ENCODE assay signal across 8 mouse cellular contexts in genomic region chr1:130299641-130300040, GRCm38 (mm10).
DNase-seq lines count a peak whose midpoint lies in the region; ATAC-seq and TF ChIP-seq lines count a peak whose summit lies in the region.
"Had no signal": no experiment of that assay in that cellular context is flagged by ENCODE, and none has a peak within 500 bp of the region (broad histone marks: within the 10 kb centered on the region; RNA-seq: fewer than 3 reads in every experiment).

No protein-coding gene starts in this region.

- peak overlapping the region; percentile 37 for H3K4me2 ChIP-seq in hindbrain, embryonic 13.5 days

- no peak for TF ChIP-seq CTCF in G1E (IDR thresholded peaks at IDR 0.05; ENCODE audit: low read depth, low read length)
- TF ChIP-seq CTCF in MEL (IDR thresholded peaks at IDR 0.05 in 2 of 3, conservative IDR thresholded peaks at IDR 0.05 in 1 of 3; ENCODE audit: control insufficient read depth in 1 of 3, insufficient read depth in 1 of 3, low read depth in 2 of 3, low read length in 3 of 3, poor library complexity in 1 of 3, severe bottlenecking in 1 of 3) = no peak

- H3K9me3 ChIP-seq in G1E (replicated peaks) = no peaks in the 10 kb centered on the region
- no peaks in the 10 kb centered on the region for H3K9me3 ChIP-seq in MEL (replicated peaks; ENCODE audit: insufficient read depth, low read length)
- H3K9me3 ChIP-seq in hindbrain, embryonic 13.5 days = no peaks in the 10 kb centered on the region

- TF ChIP-seq POLR2A in MEL (IDR thresholded peaks at IDR 0.05; ENCODE audit: control insufficient read depth in 1 of 2, insufficient read depth in 1 of 2, low read depth in 1 of 2, low read length in 2 of 2, poor library complexity in 1 of 2) = no peak

- peak overlapping the region; percentile 74 for H3K9ac ChIP-seq in MEL (ENCODE audit: control insufficient read depth, low read depth, low read length, poor library complexity, severe bottlenecking)
- no peak overlapping the region for H3K9ac ChIP-seq in hindbrain, embryonic 13.5 days

- ATAC-seq in G1E (ENCODE audit: extremely low read depth, insufficient number of reproducible peaks, low FRiP score, poor library complexity, severe bottlenecking) = no peak
- ATAC-seq in hindbrain, embryonic 13.5 days (ENCODE audit: low FRiP score) = no peak
- ATAC-seq in megakaryocyte progenitor cell, adult 5-6 weeks (replicated peaks; ENCODE audit: poor library complexity) = peak; percentile 0; the same call in 1 of the 2 replicates

- no peak for TF ChIP-seq EP300 in MEL (IDR thresholded peaks at IDR 0.05; ENCODE audit: low read depth in 1 of 2, low read length in 2 of 2)

- H3K36me3 ChIP-seq in G1E (replicated peaks) = no peaks in the 10 kb centered on the region
- H3K36me3 ChIP-seq in MEL (ENCODE audit: control insufficient read depth in 1 of 2, insufficient read depth in 2 of 2, low read length in 2 of 2) = peaks cover 0 to 40% of the 10 kb centered on the region in 2 experiments; a peak in 2 of 4 replicates
- no peaks in the 10 kb centered on the region for H3K36me3 ChIP-seq in hindbrain, embryonic 13.5 days

- H3K27me3 ChIP-seq in G1E (ENCODE audit: insufficient read depth, low read length) = no peaks in the 10 kb centered on the region
- H3K27me3 ChIP-seq in MEL (ENCODE audit: control insufficient read depth in 1 of 2, insufficient read depth in 2 of 2, low read length in 2 of 2) = no peaks in the 10 kb centered on the region
- H3K27me3 ChIP-seq in hindbrain, embryonic 13.5 days = no peaks in the 10 kb centered on the region

- intact Hi-C loops in left cerebral cortex, postnatal 4 days (cut with DNase I) = loop anchor here (1.0 kb wide), 1 partner anchor 48 kb away; no protein-coding TSS in a partner anchor

- no peak for DNase-seq in G1E (ENCODE audit: low spot score)
- DNase-seq in MEL (ENCODE audit: low read depth, low spot score) = no peak
- DNase-seq in left cerebral cortex, postnatal 4 days = no peak
- no peak for DNase-seq in cerebellum, adult 8-10 months
- DNase-seq in ovary, postnatal 36 days (ENCODE audit: low spot score) = no peak
- DNase-seq: gastrocnemius, postnatal 25 days had no signal

- no peak for TF ChIP-seq RAD21 in MEL (IDR thresholded peaks at IDR 0.05; ENCODE audit: low read depth, low read length)

- H3K4me3 ChIP-seq in G1E (ENCODE audit: low read depth, low read length) (peak overlapping the region; percentile 27; the same call in 1 of the 2 replicates), MEL (ENCODE audit: control insufficient read depth in 1 of 2, insufficient read depth in 1 of 2, low read depth in 2 of 2, low read length in 2 of 2) (peak overlapping the region; percentile 48 to 64)
- peak overlapping the region; percentile 10; the same call in 1 of the 2 replicates for H3K4me3 ChIP-seq in hindbrain, embryonic 13.5 days

- H3K27ac ChIP-seq in MEL (ENCODE audit: control insufficient read depth, low read depth, low read length) = peak overlapping the region; percentile 94
- peak overlapping the region; percentile 49; the same call in 1 of the 2 replicates for H3K27ac ChIP-seq in hindbrain, embryonic 13.5 days

- 0 out of 2 replicates have a peak, but pooled peaks cover 2% of the 10 kb centered on the region for H3K79me2 ChIP-seq in MEL (ENCODE audit: control insufficient read depth, insufficient read depth, low read length, poor library complexity)

- H3K4me1 ChIP-seq in G1E (ENCODE audit: insufficient read depth, low read depth, low read length) (peaks cover 77% of the 10 kb centered on the region), MEL (ENCODE audit: control insufficient read depth in 1 of 2, insufficient read depth in 2 of 2, low read length in 2 of 2) (peaks cover 22 to 25% of the 10 kb centered on the region in 2 experiments)
- peaks cover 18% of the 10 kb centered on the region for H3K4me1 ChIP-seq in hindbrain, embryonic 13.5 days (replicated peaks)

- WGBS in hindbrain, embryonic 13.5 days = 8% methylated on average over 4 of the region's 4 CpGs

TF ChIP-seq in MEL, 35 proteins besides CTCF, POLR2A, EP300 and RAD21:
- TF ChIP-seq ETS1 (IDR thresholded peaks at IDR 0.05; ENCODE audit: low read depth, low read length) (no peak), SIN3A (IDR thresholded peaks at IDR 0.05; ENCODE audit: low read length) (no peak), RCOR1 (IDR thresholded peaks at IDR 0.05; ENCODE audit: low read depth, low read length) (no peak), MYB (IDR thresholded peaks at IDR 0.05; ENCODE audit: low read depth, low read length) (no peak), USF2 (IDR thresholded peaks at IDR 0.05; ENCODE audit: borderline replicate concordance in 1 of 2, insufficient read depth in 1 of 2, low read depth in 1 of 2, low read length in 2 of 2) (no peak), ZKSCAN1 (IDR thresholded peaks at IDR 0.05; ENCODE audit: low read depth, low read length) (no peak), MAX (IDR thresholded peaks at IDR 0.05; ENCODE audit: low read length) (0 out of 2 replicates have a peak, but pooled peaks have one; percentile 9), TCF12 (IDR thresholded peaks at IDR 0.05; ENCODE audit: low read depth, low read length) (no peak)
